ENCODE assay signal across 9 mouse cellular contexts in genomic region chr11:48588833-48589649, GRCm38 (mm10).
DNase-seq lines count a peak whose midpoint lies in the region; ATAC-seq and TF ChIP-seq lines count a peak whose summit lies in the region.
"Had no signal": no experiment of that assay in that cellular context is flagged by ENCODE, and none has a peak within 500 bp of the region (broad histone marks: within the 10 kb centered on the region; RNA-seq: fewer than 3 reads in every experiment).

No protein-coding gene starts in this region.

- H3K9ac ChIP-seq in kidney, postnatal 0 days (ENCODE audit: low read depth, low read length) = no peak overlapping the region
- H3K9ac ChIP-seq in liver, embryonic 11.5 days (ENCODE audit: low read depth, low read length) = no peak overlapping the region
- H3K9ac ChIP-seq in neural tube, embryonic 13.5 days = no peak overlapping the region
- H3K9ac ChIP-seq: embryonic facial prominence, embryonic 13.5 days had no signal

- H3K4me2 ChIP-seq in kidney, postnatal 0 days (ENCODE audit: low read length) = no peak overlapping the region
- no peak overlapping the region for H3K4me2 ChIP-seq in liver, embryonic 11.5 days
- H3K4me2 ChIP-seq in neural tube, embryonic 13.5 days = no peak overlapping the region
- H3K4me2 ChIP-seq: embryonic facial prominence, embryonic 13.5 days had no signal

- ATAC-seq in common myeloid progenitor, adult 5-6 weeks (replicated peaks; ENCODE audit: low read depth, poor library complexity, severe bottlenecking) = peak; percentile 76
- ATAC-seq in granulocyte monocyte progenitor cell, adult 5-6 weeks (replicated peaks; ENCODE audit: poor library complexity, severe bottlenecking) = peak; percentile 52; the same call in 1 of the 2 replicates
- ATAC-seq in kidney, postnatal 0 days (replicated peaks; ENCODE audit: low FRiP score, low read depth) = no peak
- ATAC-seq in liver, embryonic 11.5 days (replicated peaks; ENCODE audit: low FRiP score) = no peak; the same call in 1 of the 2 replicates
- ATAC-seq in neural tube, embryonic 13.5 days (ENCODE audit: low read depth) = peak; percentile 83

- DNase-seq in urinary bladder, postnatal 14 days (ENCODE audit: low spot score) = peak; percentile 34
- no peak for DNase-seq in urinary bladder, adult 2 months (ENCODE audit: low spot score)
- DNase-seq in kidney, postnatal 0 days (ENCODE audit: low spot score) = peak; percentile 87
- DNase-seq in liver, embryonic 11.5 days (ENCODE audit: low spot score) = peak; percentile 41
- DNase-seq in spleen, postnatal 36 days (ENCODE audit: low spot score in 2 of 2) = no peak

- peak; percentile 93 for TF ChIP-seq CTCF in kidney, postnatal 0 days (IDR thresholded peaks at IDR 0.05; ENCODE audit: low read depth)

- WGBS in kidney, postnatal 0 days = 30% methylated on average over 9 of the region's 9 CpGs
- 28% methylated on average over 9 of the region's 9 CpGs for WGBS in liver, embryonic 11.5 days
- 35% methylated on average over 9 of the region's 9 CpGs for WGBS in neural tube, embryonic 13.5 days

- no peaks in the 10 kb centered on the region for H3K9me3 ChIP-seq in kidney, postnatal 0 days (replicated peaks; ENCODE audit: low read length)
- H3K9me3 ChIP-seq in liver, embryonic 11.5 days (ENCODE audit: control insufficient read depth, low read length) = no peaks in the 10 kb centered on the region
- H3K9me3 ChIP-seq in neural tube, embryonic 13.5 days = no peaks in the 10 kb centered on the region
- H3K9me3 ChIP-seq: embryonic facial prominence, embryonic 13.5 days had no signal

- no peaks in the 10 kb centered on the region for H3K4me1 ChIP-seq in kidney, postnatal 0 days (replicated peaks; ENCODE audit: insufficient read depth, low read length)
- no peaks in the 10 kb centered on the region for H3K4me1 ChIP-seq in liver, embryonic 11.5 days (replicated peaks; ENCODE audit: control insufficient read depth, insufficient read depth, low read length)
- H3K4me1 ChIP-seq in neural tube, embryonic 13.5 days (replicated peaks) = no peaks in the 10 kb centered on the region
- H3K4me1 ChIP-seq: embryonic facial prominence, embryonic 13.5 days had no signal

- H3K27ac ChIP-seq in kidney, postnatal 0 days = no peak overlapping the region
- no peak overlapping the region for H3K27ac ChIP-seq in liver, embryonic 11.5 days (ENCODE audit: low read depth, low read length)
- H3K27ac ChIP-seq in neural tube, embryonic 13.5 days (replicated peaks) = no peak overlapping the region
- H3K27ac ChIP-seq: embryonic facial prominence, embryonic 13.5 days had no signal

- H3K27me3 ChIP-seq in kidney, postnatal 0 days (ENCODE audit: insufficient read depth, low read length) = no peaks in the 10 kb centered on the region
- no peaks in the 10 kb centered on the region for H3K27me3 ChIP-seq in liver, embryonic 11.5 days (replicated peaks; ENCODE audit: control insufficient read depth, insufficient read depth, low read length)
- H3K27me3 ChIP-seq in neural tube, embryonic 13.5 days = no peaks in the 10 kb centered on the region
- H3K27me3 ChIP-seq: embryonic facial prominence, embryonic 13.5 days had no signal

- no peak overlapping the region for H3K4me3 ChIP-seq in kidney, postnatal 0 days (replicated peaks; ENCODE audit: low read depth, low read length)
- no peak overlapping the region for H3K4me3 ChIP-seq in liver, embryonic 11.5 days (ENCODE audit: low read depth, low read length)
- H3K4me3 ChIP-seq in neural tube, embryonic 13.5 days = no peak overlapping the region
- H3K4me3 ChIP-seq: embryonic facial prominence, embryonic 13.5 days had no signal

- no peaks in the 10 kb centered on the region for H3K36me3 ChIP-seq in kidney, postnatal 0 days (ENCODE audit: insufficient read depth, low read length)
- H3K36me3 ChIP-seq in liver, embryonic 11.5 days (ENCODE audit: control insufficient read depth, insufficient read depth, low read length) = no peaks in the 10 kb centered on the region
- H3K36me3 ChIP-seq in neural tube, embryonic 13.5 days = no peaks in the 10 kb centered on the region
- H3K36me3 ChIP-seq: embryonic facial prominence, embryonic 13.5 days had no signal

Comparison
In these comparisons a context has a peak if more than half of its experiments do, and no peak if none do; other contexts are left out.
1. DNase-seq: peak in urinary bladder, postnatal 14 days (single experiment), kidney, postnatal 0 days (single experiment) and liver, embryonic 11.5 days (single experiment); none in urinary bladder, adult 2 months (single experiment) and spleen, postnatal 36 days (0 of 2).
2. ATAC-seq: peak in common myeloid progenitor, adult 5-6 weeks (single experiment), granulocyte monocyte progenitor cell, adult 5-6 weeks (single experiment) and neural tube, embryonic 13.5 days (single experiment); none in kidney, postnatal 0 days (single experiment) and liver, embryonic 11.5 days (single experiment).